Mouse (Mus musculus) midbrain, embryonic 16.5 days (tissue): ENCODE measurements around the gene Cep55. TPM values are rescaled to one million over a fixed set of nuclear protein-coding genes. Genes with fewer than 3 reads are reported as not detected.

ENCODE experiments used
- ATAC-seq: fragments of 200-750 bp; cut with Nextera tagmentation; 2 replicates; pipeline ENCODE4 v1.8.0; 2017; ENCODE audit warnings: moderate TSS enrichment
- H3K27ac ChIP-seq: fragments of 300-500 bp; sonication (generic); 2 replicates; pipeline ENCODE4 v1.5.1; 2014; ENCODE audit warnings: mild to moderate bottlenecking, low read length, mixed read lengths
- H3K27me3 ChIP-seq: fragments of 300-500 bp; sonication (generic); 2 replicates; pipeline ENCODE4 v1.6.1; 2014; ENCODE audit warnings: low read depth, low read length, mixed read lengths; ENCODE audit not compliant: control insufficient read depth, insufficient read depth
- H3K36me3 ChIP-seq: fragments of 300-500 bp; sonication (generic); 2 replicates; pipeline ENCODE4 v1.6.1; 2014; ENCODE audit warnings: mild to moderate bottlenecking, low read length, moderate library complexity, mixed read lengths; ENCODE audit not compliant: control insufficient read depth, insufficient read depth
- H3K4me1 ChIP-seq: fragments of 300-500 bp; sonication (generic); 2 replicates; pipeline ENCODE4 v1.6.1; 2014; ENCODE audit warnings: mild to moderate bottlenecking, low read length, mixed read lengths; ENCODE audit not compliant: control insufficient read depth, insufficient read depth
- H3K4me2 ChIP-seq: fragments of 300-500 bp; sonication (generic); 2 replicates; pipeline ENCODE4 v1.6.1; 2014; ENCODE audit warnings: mild to moderate bottlenecking, low read length, mixed read lengths
- H3K4me3 ChIP-seq: fragments of 300-500 bp; sonication (generic); 2 replicates; pipeline ENCODE4 v1.5.1; 2014; ENCODE audit warnings: low read depth, mild to moderate bottlenecking, low read length, moderate library complexity, mixed read lengths
- H3K9ac ChIP-seq: fragments of 300-500 bp; sonication (generic); 2 replicates; pipeline ENCODE4 v1.6.1; 2014; ENCODE audit warnings: low read depth, low read length, mixed read lengths
- H3K9me3 ChIP-seq: fragments of 300-500 bp; sonication (generic); replicated peaks from 2 replicates; pipeline ENCODE4 v1.6.1; 2014; ENCODE audit warnings: mild to moderate bottlenecking, low read length, mixed read lengths; ENCODE audit not compliant: control insufficient read depth, poor library complexity, severe bottlenecking
- WGBS: fragments of 180-500 bp; shearing (Covaris S2); extraction: QIAGEN DNeasy Blood & Tissue Kit; methylation state at CpG from one replicate; pipeline ENCODE4 v1.1.7; 2014; 5-methylcytosine and 5-hydroxymethylcytosine counted together
- polyA plus RNA-seq: library from polyadenylated mRNA; unstranded; fragments of >200 nt; fragmentation: Nextera tagmentation; extraction: Ambion mirVana; gene quantifications from 2 replicates; pipeline ENCODE4 v1.2.1, GENCODE M21; 2015

Gene Cep55
- 2.8 and 4.1 TPM in 2 replicates for polyA plus RNA-seq

GRCm38 (mm10) chr19:38054720-38055192 is at the start of gene Cep55:
Cep55 (plus strand) TSS chr19:38055011.
- H3K4me3 ChIP-seq: peak within 1 kb of the TSS; percentile 71
- H3K36me3 ChIP-seq: no peaks in the 10 kb centered on the region
- peaks cover 11% of the 10 kb centered on the region for H3K4me1 ChIP-seq
- peak within 1 kb of the TSS; percentile 22; the same call in 1 of the 2 replicates for H3K27ac ChIP-seq
- H3K9me3 ChIP-seq: no peaks in the 10 kb centered on the region
- peak; percentile 96 for ATAC-seq
- 0% methylated on average over 35 of the region's 36 CpGs for WGBS
- H3K9ac ChIP-seq: peak within 1 kb of the TSS; percentile 65
- H3K27me3 ChIP-seq: no peaks in the 10 kb centered on the region
- H3K4me2 ChIP-seq: peak within 1 kb of the TSS; percentile 95

- no peak for ATAC-seq
- Histone ChIP-seq H3K9me3 (no peaks in the 10 kb centered on the region), H3K36me3 (no peaks in the 10 kb centered on the region), H3K27ac (no peak overlapping the region), H3K4me3 (no peak overlapping the region), H3K4me1 (peaks cover 3% of the 10 kb centered on the region; the same call in 1 of the 2 replicates), H3K27me3 (no peaks in the 10 kb centered on the region), H3K9ac (no peak overlapping the region), H3K4me2 (no peak overlapping the region)
- 85% methylated on average over 1 of the region's 1 CpGs for WGBS
Observed at GRCm38 (mm10) chr19:38011379-38011778, 43.4 kb upstream of the Cep55 start.

GRCm38 (mm10) chr19:38014443-38014842 is 40.4 kb upstream of the Cep55 start:
- WGBS: 92% methylated on average over 5 of the region's 5 CpGs

GRCm38 (mm10) chr19:38015180-38015872 is 39.5 kb upstream of the Cep55 start:
- Histone ChIP-seq H3K27ac (peak overlapping the region; percentile 47; the same call in 1 of the 2 replicates), H3K9ac (no peak overlapping the region), H3K27me3 (no peaks in the 10 kb centered on the region), H3K4me1 (peaks cover 3% of the 10 kb centered on the region; the same call in 1 of the 2 replicates), H3K36me3 (no peaks in the 10 kb centered on the region), H3K9me3 (no peaks in the 10 kb centered on the region), H3K4me3 (no peak overlapping the region), H3K4me2 (no peak overlapping the region)
- 5% methylated on average over 1 of the region's 1 CpGs for WGBS
- ATAC-seq: peak; percentile 95

More at GRCm38 (mm10) chr19:38014443-38014842, 40.4 kb upstream of the Cep55 start:
- no peaks in the 10 kb centered on the region for H3K27me3 ChIP-seq
- ATAC-seq: no peak
- peaks cover 3% of the 10 kb centered on the region; the same call in 1 of the 2 replicates for H3K4me1 ChIP-seq
- no peak overlapping the region for H3K4me3 ChIP-seq
- no peaks in the 10 kb centered on the region for H3K9me3 ChIP-seq
- no peak overlapping the region for H3K27ac ChIP-seq
- H3K4me2 ChIP-seq: no peak overlapping the region
- no peaks in the 10 kb centered on the region for H3K36me3 ChIP-seq
- H3K9ac ChIP-seq: no peak overlapping the region

- 51% methylated on average over 1 of the region's 1 CpGs for WGBS
- H3K4me2 ChIP-seq: no peak overlapping the region
- ATAC-seq: peak; percentile 70; the same call in 1 of the 2 replicates
- no peak overlapping the region for H3K4me3 ChIP-seq
- no peaks in the 10 kb centered on the region for H3K36me3 ChIP-seq
- H3K4me1 ChIP-seq: peaks cover 3% of the 10 kb centered on the region; the same call in 1 of the 2 replicates
- H3K9ac ChIP-seq: no peak overlapping the region
- H3K27me3 ChIP-seq: no peaks in the 10 kb centered on the region
- H3K27ac ChIP-seq: no peak overlapping the region
- no peaks in the 10 kb centered on the region for H3K9me3 ChIP-seq
Observed at GRCm38 (mm10) chr19:38015873-38016254, 38.9 kb upstream of the Cep55 start.

- no peak for ATAC-seq
- WGBS: 87% methylated on average over 4 of the region's 4 CpGs
- H3K4me2 ChIP-seq: no peak overlapping the region
- H3K4me3 ChIP-seq: no peak overlapping the region
- no peaks in the 10 kb centered on the region for H3K36me3 ChIP-seq
- H3K27me3 ChIP-seq: no peaks in the 10 kb centered on the region
- no peaks in the 10 kb centered on the region for H3K9me3 ChIP-seq
- H3K4me1 ChIP-seq: no peaks in the 10 kb centered on the region
- no peak overlapping the region for H3K9ac ChIP-seq
- H3K27ac ChIP-seq: no peak overlapping the region
Observed at GRCm38 (mm10) chr19:38022710-38023109, 32.1 kb upstream of the Cep55 start.

GRCm38 (mm10) chr19:38023603-38024002 is 31.2 kb upstream of the Cep55 start:
- 24% methylated on average over 4 of the region's 4 CpGs for WGBS
- Histone ChIP-seq H3K27ac (no peak overlapping the region), H3K9ac (no peak overlapping the region), H3K4me3 (no peak overlapping the region), H3K4me2 (no peak overlapping the region), H3K27me3 (no peaks in the 10 kb centered on the region), H3K9me3 (no peaks in the 10 kb centered on the region), H3K36me3 (no peaks in the 10 kb centered on the region), H3K4me1 (no peaks in the 10 kb centered on the region)
- no peak for ATAC-seq

GRCm38 (mm10) chr19:38025254-38026041 is 29.4 kb upstream of the Cep55 start:
- H3K36me3 ChIP-seq: no peaks in the 10 kb centered on the region
- no peak overlapping the region for H3K9ac ChIP-seq
- 0 out of 2 replicates have a peak, but pooled peaks cover under 1% of the 10 kb centered on the region for H3K4me1 ChIP-seq
- no peak overlapping the region for H3K27ac ChIP-seq
- no peak overlapping the region for H3K4me3 ChIP-seq
- no peak overlapping the region for H3K4me2 ChIP-seq
- WGBS: 40% methylated on average over 8 of the region's 9 CpGs
- no peaks in the 10 kb centered on the region for H3K9me3 ChIP-seq
- H3K27me3 ChIP-seq: no peaks in the 10 kb centered on the region
- no peak for ATAC-seq
